Mouse (Mus musculus) spleen, adult 2 months (tissue): ENCODE results near the gene Adgrd1. TPM values are rescaled to one million over a fixed set of nuclear protein-coding genes. Genes with fewer than 3 reads are reported as not detected.

Experiments used
- DNase-seq, 2 experiments: peaks; one replicate each; pipeline versions ENCODE4 v3.0.0 to v3.0.0-alpha.2; 2012 to 2021; ENCODE audit warnings: low spot score in 2 of 2, low read depth in 1 of 2
- H3K27ac ChIP-seq: fragments of 200-500 bp; 2 replicates; pipeline ENCODE4 v1.5.1; 2012; ENCODE audit warnings: low read length, inconsistent platforms; ENCODE audit not compliant: insufficient read depth
- H3K27me3 ChIP-seq: fragments of 200-500 bp; 2 replicates; pipeline ENCODE4 v1.6.1; 2012; ENCODE audit warnings: mild to moderate bottlenecking, moderate library complexity, low read length, inconsistent platforms; ENCODE audit not compliant: control insufficient read depth, insufficient read depth
- H3K36me3 ChIP-seq: fragments of 200-500 bp; 2 replicates; pipeline ENCODE4 v1.6.1; 2012; ENCODE audit warnings: mild to moderate bottlenecking, low read length, inconsistent platforms; ENCODE audit not compliant: control insufficient read depth, insufficient read depth
- H3K4me1 ChIP-seq: fragments of 200-500 bp; 2 replicates; pipeline ENCODE4 v1.6.1; 2011; ENCODE audit warnings: inconsistent platforms; ENCODE audit not compliant: control insufficient read depth, insufficient read depth, insufficient read length
- H3K4me3 ChIP-seq: fragments of 200-500 bp; 2 replicates; pipeline ENCODE4 v1.5.1; 2011; ENCODE audit warnings: mild to moderate bottlenecking, inconsistent platforms; ENCODE audit not compliant: insufficient read depth, insufficient read length; ENCODE audit errors: extremely low read depth
- CTCF ChIP-seq: fragments of 200-500 bp; IDR thresholded peaks from 2 replicates; pipeline ENCODE4 v1.5.1; 2011; ENCODE audit warnings: mild to moderate bottlenecking, inconsistent platforms; ENCODE audit not compliant: insufficient read depth, insufficient read length, insufficient replicate concordance; ENCODE audit errors: extremely low read depth
- POLR2A ChIP-seq: fragments of 200-500 bp; IDR thresholded peaks from 2 replicates; pipeline ENCODE4 v1.6.1; 2011; ENCODE audit warnings: low read depth, low read length, inconsistent platforms
- WGBS: fragments of 180-500 bp; shearing (Covaris S2); methylation state at CpG from one replicate; pipeline ENCODE4 v1.1.7; 2018; 5-methylcytosine and 5-hydroxymethylcytosine counted together
- polyA plus RNA-seq: library from polyadenylated mRNA; depleted of rRNA; stranded (reverse); fragments of >200 nt; gene quantifications from 2 replicates; pipeline ENCODE4 v1.2.3, GENCODE M21; 2012

The Adgrd1 gene
- polyA plus RNA-seq, 1 experiment = 1.2 TPM

DNA sequence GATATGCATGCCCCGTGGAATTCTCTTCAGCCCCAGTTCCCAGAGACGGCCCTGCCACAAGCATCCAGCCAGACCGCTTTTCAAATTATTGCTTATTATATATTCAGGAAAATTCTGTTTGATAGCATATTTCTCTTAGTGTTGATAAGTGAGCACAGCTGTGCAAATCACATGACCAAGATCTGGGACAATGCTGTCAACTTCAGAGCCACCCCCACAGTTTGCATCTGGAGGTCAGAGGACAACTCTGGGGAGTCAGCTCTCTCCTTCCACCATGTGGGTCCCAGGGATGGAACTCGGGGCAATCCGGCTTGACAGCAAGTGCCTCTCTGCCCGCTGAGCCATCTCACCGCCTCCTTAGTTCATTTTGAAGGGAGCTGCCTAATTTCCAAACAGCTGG is 69.0 kb downstream of the Adgrd1 start:
- TF ChIP-seq CTCF (no peak), POLR2A (no peak)
- Histone ChIP-seq H3K36me3 (no peaks in the 10 kb centered on the region), H3K4me1 (no peaks in the 10 kb centered on the region), H3K4me3 (no peak overlapping the region), H3K27me3 (no peaks in the 10 kb centered on the region), H3K27ac (no peak overlapping the region)
- WGBS = 86% methylated on average over 7 of the region's 7 CpGs
- no peak for DNase-seq

GRCm38 (mm10) chr5:129169090-129169489 is 72.5 kb downstream of the Adgrd1 start:
- H3K36me3 ChIP-seq = no peaks in the 10 kb centered on the region
- H3K4me3 ChIP-seq = no peak overlapping the region
- TF ChIP-seq POLR2A (no peak), CTCF (no peak)
- WGBS = 59% methylated on average over 5 of the region's 5 CpGs
- DNase-seq = no peak
- no peaks in the 10 kb centered on the region for H3K27me3 ChIP-seq
- no peaks in the 10 kb centered on the region for H3K4me1 ChIP-seq
- no peak overlapping the region for H3K27ac ChIP-seq

DNA sequence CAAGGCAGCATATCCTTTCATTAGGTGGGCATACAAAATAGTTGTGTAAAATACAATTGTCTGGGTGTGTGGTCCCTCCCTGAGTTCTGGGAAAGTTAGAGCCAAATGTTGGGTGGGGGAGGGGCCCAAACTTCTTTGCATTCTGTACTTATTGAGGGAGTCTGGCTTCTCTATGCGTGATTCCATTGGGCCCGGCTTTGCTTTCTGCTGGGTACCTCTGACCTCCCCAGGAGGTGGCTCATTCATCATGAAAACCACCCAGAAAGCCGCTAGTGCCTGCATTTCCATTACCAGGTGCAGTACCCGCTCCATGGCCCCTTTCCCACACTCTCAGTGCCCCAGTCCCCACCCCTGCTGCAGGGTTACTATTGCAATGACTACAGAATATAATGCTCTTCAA is 73.0 kb downstream of the Adgrd1 start:
- no peaks in the 10 kb centered on the region for H3K4me1 ChIP-seq
- H3K4me3 ChIP-seq = no peak overlapping the region
- WGBS = 67% methylated on average over 4 of the region's 4 CpGs
- TF ChIP-seq POLR2A (no peak), CTCF (no peak)
- no peak for DNase-seq
- no peak overlapping the region for H3K27ac ChIP-seq
- no peaks in the 10 kb centered on the region for H3K27me3 ChIP-seq
- no peaks in the 10 kb centered on the region for H3K36me3 ChIP-seq

GRCm38 (mm10) chr5:129172533-129172932 is 76.0 kb downstream of the Adgrd1 start:
- Histone ChIP-seq H3K27ac (no peak overlapping the region), H3K27me3 (no peaks in the 10 kb centered on the region), H3K4me1 (no peaks in the 10 kb centered on the region), H3K36me3 (no peaks in the 10 kb centered on the region), H3K4me3 (no peak overlapping the region)
- no peak for TF ChIP-seq CTCF
- TF ChIP-seq POLR2A = no peak
- DNase-seq = no peak
- 59% methylated on average over 6 of the region's 6 CpGs for WGBS

GRCm38 (mm10) chr5:129175925-129176324 is 79.4 kb downstream of the Adgrd1 start:
- 58% methylated on average over 3 of the region's 3 CpGs for WGBS
- no peak for DNase-seq

GRCm38 (mm10) chr5:129177697-129178511 is 81.4 kb downstream of the Adgrd1 start:
- Histone ChIP-seq H3K27ac (no peak overlapping the region), H3K4me1 (no peaks in the 10 kb centered on the region; the same call in 1 of the 2 replicates), H3K36me3 (no peaks in the 10 kb centered on the region), H3K27me3 (no peaks in the 10 kb centered on the region), H3K4me3 (peak overlapping the region; percentile 46)
- peak; percentile 95 for TF ChIP-seq CTCF
- TF ChIP-seq POLR2A = no peak
- DNase-seq = peak; percentile 50 to 75
- 33% methylated on average over 14 of the region's 14 CpGs for WGBS

More at GRCm38 (mm10) chr5:129175925-129176324, 79.4 kb downstream of the Adgrd1 start:
- no peak overlapping the region for H3K4me3 ChIP-seq
- no peaks in the 10 kb centered on the region; the same call in 1 of the 2 replicates for H3K4me1 ChIP-seq
- H3K27ac ChIP-seq = no peak overlapping the region
- H3K36me3 ChIP-seq = no peaks in the 10 kb centered on the region
- no peak for TF ChIP-seq POLR2A
- no peak for TF ChIP-seq CTCF
- no peaks in the 10 kb centered on the region for H3K27me3 ChIP-seq

GRCm38 (mm10) chr5:129179356-129179755 is 82.8 kb downstream of the Adgrd1 start:
- Histone ChIP-seq H3K27ac (no peak overlapping the region), H3K36me3 (no peaks in the 10 kb centered on the region), H3K4me3 (no peak overlapping the region), H3K27me3 (no peaks in the 10 kb centered on the region), H3K4me1 (no peaks in the 10 kb centered on the region; the same call in 1 of the 2 replicates)
- 91% methylated on average over 6 of the region's 6 CpGs for WGBS
- no peak for DNase-seq
- no peak for TF ChIP-seq POLR2A
- TF ChIP-seq CTCF = no peak
